ENCODE assay signal across 8 mouse cellular contexts in the genomic region with DNA sequence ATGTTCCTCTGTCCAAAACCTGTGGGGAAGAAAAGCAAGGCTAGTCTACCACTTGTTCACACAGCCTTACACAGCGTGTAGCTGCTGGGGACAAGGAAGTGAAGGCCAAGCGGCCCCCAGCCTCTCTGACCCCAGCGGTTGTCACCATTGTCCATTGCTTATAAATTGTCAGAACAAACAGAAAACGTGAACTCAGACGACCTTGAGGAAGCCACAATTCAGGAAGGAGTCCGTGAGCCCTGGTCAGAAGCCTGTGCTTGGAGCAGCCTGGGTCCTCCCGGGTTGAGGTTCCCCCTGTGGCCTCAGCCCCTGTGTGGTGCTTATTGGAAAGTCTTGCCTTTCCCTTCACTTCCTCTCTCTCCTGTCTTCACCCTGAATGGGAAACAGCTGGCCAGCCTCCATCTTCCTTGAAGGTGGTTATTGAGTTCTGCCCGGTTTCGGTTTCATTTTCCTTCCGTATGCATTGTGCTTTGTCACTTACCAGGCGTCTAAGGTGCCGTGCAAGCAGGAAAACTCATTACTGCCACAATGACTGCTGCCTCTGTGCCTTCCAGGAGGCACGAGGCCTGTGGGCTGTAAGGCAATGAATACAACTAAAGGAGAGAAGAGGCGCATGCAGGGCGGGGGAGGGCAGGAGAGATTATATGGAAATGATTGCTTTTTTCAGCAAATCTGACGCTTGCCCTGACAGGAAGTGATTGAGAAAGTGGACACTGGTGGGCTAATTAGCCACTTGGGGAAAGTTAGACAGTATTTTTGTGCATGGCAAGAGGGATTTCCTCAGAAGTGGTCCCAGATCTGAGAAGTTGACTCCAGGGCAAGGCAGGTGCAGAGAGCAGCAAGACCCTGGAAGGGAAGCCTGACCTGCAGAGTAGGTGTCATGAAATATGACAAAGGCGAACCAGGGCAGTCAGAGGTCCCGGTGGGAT.
A peak's percentile ranks its signal among the peaks of the same experiment; 100 is the strongest.
DNase-seq lines count a peak whose midpoint lies in the region; ATAC-seq lines count a peak whose summit lies in the region.

No protein-coding gene starts in this region.

- WGBS in embryonic facial prominence, embryonic 11.5 days = 35% methylated on average over 18 of the region's 18 CpGs
- 56% methylated on average over 18 of the region's 18 CpGs for WGBS in heart, embryonic 10.5 days

- H3K9me3 ChIP-seq in embryonic facial prominence, embryonic 11.5 days (replicated peaks; ENCODE audit: control insufficient read depth, low read length) = no peaks in the 10 kb centered on the region
- no peaks in the 10 kb centered on the region for H3K9me3 ChIP-seq in heart, embryonic 10.5 days

- ATAC-seq in activated CD4-positive, CD25-positive, alpha-beta regulatory T cell, adult 4 months = peak; percentile 99
- ATAC-seq in embryonic facial prominence, embryonic 11.5 days (replicated peaks; ENCODE audit: insufficient number of reproducible peaks, low FRiP score, low TSS enrichment, low read depth) = peak; percentile 34; the same call in 1 of the 2 replicates

- no peak overlapping the region for H3K4me3 ChIP-seq in embryonic facial prominence, embryonic 11.5 days (ENCODE audit: low read depth, low read length)
- peak overlapping the region; percentile 26; the same call in 1 of the 2 replicates for H3K4me3 ChIP-seq in heart, embryonic 10.5 days

- peaks cover 3% of the 10 kb centered on the region; the same call in 1 of the 2 replicates for H3K4me1 ChIP-seq in embryonic facial prominence, embryonic 11.5 days (ENCODE audit: control insufficient read depth, insufficient read depth, low read length)
- H3K4me1 ChIP-seq in heart, embryonic 10.5 days = peaks cover 22% of the 10 kb centered on the region

- H3K9ac ChIP-seq in embryonic facial prominence, embryonic 11.5 days (replicated peaks; ENCODE audit: low read length) = no peak overlapping the region

- no peaks in the 10 kb centered on the region for H3K36me3 ChIP-seq in embryonic facial prominence, embryonic 11.5 days (replicated peaks; ENCODE audit: control insufficient read depth, insufficient read depth, low read depth, low read length)
- no peaks in the 10 kb centered on the region for H3K36me3 ChIP-seq in heart, embryonic 10.5 days

- no peak overlapping the region for H3K27ac ChIP-seq in embryonic facial prominence, embryonic 11.5 days (replicated peaks; ENCODE audit: low read depth, low read length)
- H3K27ac ChIP-seq in heart, embryonic 10.5 days = peak overlapping the region; percentile 25

- peak overlapping the region; percentile 10 for H3K4me2 ChIP-seq in embryonic facial prominence, embryonic 11.5 days (ENCODE audit: low read depth, low read length)

- DNase-seq in embryonic facial prominence, embryonic 11.5 days (ENCODE audit: low spot score) = peak; percentile 69
- DNase-seq in heart, embryonic 10.5 days (ENCODE audit: low spot score) = no peak
- DNase-seq in kidney, adult 9 months = peak; percentile 70
- DNase-seq in lung, postnatal 10 days = peak; percentile 64
- peak; percentile 28 for DNase-seq in ovary, postnatal 14 days (ENCODE audit: low spot score)
- DNase-seq in cerebellum, adult 9-10 months = no peak
- no peak for DNase-seq in frontal cortex, postnatal 25 days (ENCODE audit: low spot score in 2 of 2)

- no peaks in the 10 kb centered on the region for H3K27me3 ChIP-seq in embryonic facial prominence, embryonic 11.5 days (ENCODE audit: control insufficient read depth, insufficient read depth, low read length)
- H3K27me3 ChIP-seq in heart, embryonic 10.5 days (ENCODE audit: insufficient read depth, poor library complexity, severe bottlenecking) = no peaks in the 10 kb centered on the region

Comparison
In these comparisons a context has a peak if more than half of its experiments do, and no peak if none do; other contexts are left out.
1. DNase-seq: peak in embryonic facial prominence, embryonic 11.5 days (single experiment), kidney, adult 9 months (single experiment), lung, postnatal 10 days (single experiment) and ovary, postnatal 14 days (single experiment); none in heart, embryonic 10.5 days (single experiment), cerebellum, adult 9-10 months (single experiment) and frontal cortex, postnatal 25 days (0 of 2).